Mouse (Mus musculus) left cerebral cortex, postnatal 25 days (tissue): Measurements from ENCODE around the gene Ctu1. TPM values are rescaled to one million over a fixed set of nuclear protein-coding genes. Genes with fewer than 3 reads are reported as not detected.
"Not testable (repeated sequence)": the region's sequence is repeated elsewhere in the genome, so short reads cannot be mapped to it uniquely, and the experiment has no call there.

ENCODE experiments used
- DNase-seq, 2 experiments: peaks; one replicate each; pipeline ENCODE4 v3.0.0; 2022; ENCODE audit warnings: low spot score in 2 of 2, mixed read lengths in 1 of 2
- intact Hi-C: fragments of 180-260 bp; cut with DNase I; formaldehyde crosslinking; loops from one replicate; pipeline ENCODE4 v1.15.1; 2025
- total RNA-seq, 2 experiments: library from RNA; stranded (reverse); gene quantifications; 2 replicates each; pipeline ENCODE4 v1.2.3; 2021

The Ctu1 gene
- 1 to 10 TPM; 7.5 to 8.7 TPM for total RNA-seq

DNA sequence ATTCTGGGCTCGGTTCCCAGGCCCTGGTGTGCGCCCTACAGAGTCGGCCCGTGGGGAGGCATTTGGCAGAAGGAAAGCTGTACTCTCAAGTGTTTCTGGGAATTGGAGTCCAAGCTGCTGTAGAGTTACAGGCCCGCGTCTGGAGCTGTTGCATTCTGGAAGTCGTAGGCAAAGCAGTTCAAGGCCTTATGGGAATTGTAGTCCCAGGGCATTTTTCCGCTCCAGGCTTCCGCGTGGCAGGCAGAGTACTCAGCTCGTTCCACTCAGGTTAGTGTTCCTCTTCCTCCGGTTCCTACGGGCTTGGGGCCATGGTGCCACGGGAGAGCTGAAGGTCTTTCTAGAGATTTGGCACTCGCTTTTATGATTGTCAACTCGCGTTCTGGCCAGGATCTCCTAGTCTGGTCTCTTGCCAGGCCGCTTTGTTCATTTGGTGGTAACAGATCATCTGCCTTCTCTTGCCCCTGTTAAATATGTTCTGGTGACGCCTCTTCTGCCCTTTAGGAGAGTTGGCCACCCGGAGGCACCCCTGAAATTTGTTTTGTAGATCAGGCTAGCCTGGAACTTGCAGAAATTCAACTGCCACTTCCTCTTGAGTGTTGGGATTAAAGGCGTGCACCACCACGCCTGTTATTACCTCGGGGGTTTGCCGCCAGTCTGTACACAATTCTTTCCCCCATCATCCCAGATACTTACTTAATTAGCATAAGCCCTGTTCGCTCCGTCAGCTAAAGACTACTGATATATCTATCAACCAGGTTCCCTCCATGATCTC lies at the start of gene Ctu1:
Ctu1 (plus strand) TSS at position 208 of the 772 bp plus-strand sequence.
- intact Hi-C loops = loop anchor here (1.0 to 10.0 kb wide), 4 partner anchors 65 to 573 kb away; partner anchors contain the start of genes 1700028J19Rik, 2410002F23Rik, Zfp715 and Zfp719
- DNase-seq = peak; percentile 92 to 98

DNA sequence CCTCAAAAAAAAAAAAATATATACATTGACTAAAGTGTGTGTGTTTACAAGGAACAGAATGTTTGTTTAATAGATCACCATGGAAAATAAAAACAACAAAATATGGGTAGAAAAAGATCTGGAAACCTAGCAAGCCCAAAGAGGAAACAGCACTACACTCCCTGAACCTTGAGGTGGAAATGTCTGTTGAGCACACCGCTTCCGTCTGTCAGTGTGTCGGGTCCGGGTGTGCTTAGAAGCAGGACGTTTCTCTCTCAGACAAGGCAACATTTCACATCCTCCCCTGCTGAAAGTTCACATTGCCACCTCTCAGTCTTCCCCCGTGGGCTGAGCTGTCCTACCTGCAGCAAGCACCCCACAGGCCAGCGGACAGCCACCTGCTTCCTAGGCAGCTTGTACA lies 48.9 kb upstream of the Ctu1 start:
- intact Hi-C loops = no loop called here
- DNase-seq = no peak

DNA sequence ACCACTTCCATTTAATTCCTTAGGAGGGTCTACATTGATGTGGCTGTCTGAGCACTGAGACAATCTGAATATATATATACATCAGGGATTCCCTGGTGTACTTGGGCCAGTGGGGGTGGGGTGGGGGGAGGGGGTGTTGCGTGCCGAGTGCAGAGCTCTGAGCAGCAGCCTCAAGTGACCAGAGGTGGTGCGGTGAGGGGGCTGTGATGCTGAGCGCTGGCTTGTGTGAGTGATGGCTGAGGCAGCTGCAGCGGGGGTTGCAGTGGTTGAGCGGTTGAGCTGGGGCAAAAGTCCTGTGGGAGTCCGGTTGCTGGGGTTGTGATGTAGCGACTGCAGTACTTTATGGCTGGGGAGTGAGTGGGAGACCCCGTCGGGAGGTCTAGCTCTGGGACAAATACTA lies 48.0 kb upstream of the Ctu1 start:
- intact Hi-C loops = no loop called here
- DNase-seq = no peak

DNA sequence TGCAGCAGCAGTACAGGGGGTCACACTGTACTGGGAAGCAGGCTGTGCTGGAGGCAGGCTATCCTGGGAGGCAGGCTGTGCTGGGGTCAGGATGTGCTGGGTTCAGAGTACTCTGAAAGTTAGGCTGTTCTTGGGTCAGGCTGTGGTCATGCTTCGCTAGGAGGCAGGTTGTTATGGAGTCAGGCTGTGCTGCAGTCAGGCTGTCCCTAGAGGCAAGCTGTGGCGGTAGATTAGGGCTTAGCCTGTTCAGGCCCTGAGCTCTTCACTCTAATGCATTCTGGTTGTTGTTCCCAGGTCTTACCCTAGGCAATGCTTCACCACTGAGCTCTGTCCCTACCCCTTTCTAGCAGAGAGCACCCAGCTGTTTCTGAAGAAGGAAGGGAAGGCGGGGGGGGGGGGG lies 46.8 kb upstream of the Ctu1 start:
- no peak for DNase-seq
- intact Hi-C loops = no loop called here

GRCm38 (mm10) chr7:43625794-43626422 lies 45.9 kb upstream of the Ctu1 start:
- DNase-seq = no peak
- intact Hi-C loops = no loop called here

DNA sequence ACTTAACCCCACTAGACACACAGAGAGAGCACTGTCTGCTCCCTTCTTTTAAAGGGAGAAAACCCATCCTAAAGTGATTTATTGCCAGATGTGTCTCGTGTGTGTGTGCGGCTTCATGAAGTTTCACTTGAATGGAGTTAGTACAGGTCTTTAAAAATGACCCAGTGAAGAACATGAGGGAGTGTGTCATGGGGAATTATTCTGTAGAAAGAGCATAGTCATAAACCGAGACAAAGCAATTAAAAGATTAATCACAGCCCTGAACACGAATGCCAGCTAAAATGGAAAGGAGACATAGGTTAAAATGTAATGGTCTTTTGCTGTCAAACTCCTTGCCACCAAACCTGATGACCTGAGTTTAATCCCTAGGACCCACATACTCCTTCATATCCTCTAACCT lies 37.9 kb upstream of the Ctu1 start:
- DNase-seq = no peak
- intact Hi-C loops = no loop called here

- intact Hi-C loops = no loop called here
- no peak for DNase-seq
Measured at GRCm38 (mm10) chr7:43634500-43634899, 37.3 kb upstream of the Ctu1 start, which contains the start of gene Ceacam18. Gene Ceacam18, plus strand, starts transcription at chr7:43634707.

GRCm38 (mm10) chr7:43636194-43636593 lies 35.6 kb upstream of the Ctu1 start:
- DNase-seq = no peak
- intact Hi-C loops = no loop called here

DNA sequence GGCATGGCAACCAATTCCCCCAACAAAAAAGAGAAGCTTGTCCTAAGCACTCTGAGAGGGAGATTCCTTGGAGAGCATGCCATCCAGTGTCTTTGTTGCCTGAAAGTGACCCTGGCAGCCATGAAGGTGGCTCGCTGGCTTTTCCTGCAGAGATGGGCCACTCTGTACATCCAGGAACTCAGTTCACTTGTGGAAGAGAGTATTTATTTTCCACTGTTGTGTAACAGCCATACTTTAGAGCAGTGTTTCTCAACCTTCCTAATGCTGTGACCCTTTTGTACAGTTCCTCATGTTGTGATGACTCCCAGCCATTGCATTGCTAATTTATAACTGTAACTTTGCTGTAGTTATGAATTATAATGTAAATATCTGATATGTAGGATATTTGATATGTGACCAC lies 34.7 kb upstream of the Ctu1 start:
- intact Hi-C loops = no loop called here
- DNase-seq = no peak

DNA sequence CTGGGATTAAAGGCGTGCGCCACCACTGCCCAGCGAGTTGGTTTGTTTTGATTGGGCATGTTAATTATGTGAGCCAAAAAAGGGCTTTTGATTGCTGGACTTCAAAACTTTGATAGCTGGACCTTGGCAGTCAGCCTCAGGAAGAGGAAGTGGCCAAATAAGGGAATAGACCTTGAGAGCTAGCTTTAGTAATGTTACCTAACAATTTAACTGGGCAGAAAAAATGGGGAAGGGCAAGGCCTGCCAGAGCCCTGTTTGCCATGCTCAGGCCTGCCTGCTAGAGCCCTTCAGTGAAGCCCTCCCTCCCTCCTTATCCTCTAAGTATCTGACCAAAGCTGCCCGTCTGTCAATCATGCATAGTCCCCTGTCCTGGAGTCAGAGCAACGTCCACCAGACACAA lies 29.2 kb upstream of the Ctu1 start:
- intact Hi-C loops = no loop called here
- DNase-seq = no peak

GRCm38 (mm10) chr7:43643046-43643652 lies 28.7 kb upstream of the Ctu1 start:
- intact Hi-C loops = no loop called here

DNA sequence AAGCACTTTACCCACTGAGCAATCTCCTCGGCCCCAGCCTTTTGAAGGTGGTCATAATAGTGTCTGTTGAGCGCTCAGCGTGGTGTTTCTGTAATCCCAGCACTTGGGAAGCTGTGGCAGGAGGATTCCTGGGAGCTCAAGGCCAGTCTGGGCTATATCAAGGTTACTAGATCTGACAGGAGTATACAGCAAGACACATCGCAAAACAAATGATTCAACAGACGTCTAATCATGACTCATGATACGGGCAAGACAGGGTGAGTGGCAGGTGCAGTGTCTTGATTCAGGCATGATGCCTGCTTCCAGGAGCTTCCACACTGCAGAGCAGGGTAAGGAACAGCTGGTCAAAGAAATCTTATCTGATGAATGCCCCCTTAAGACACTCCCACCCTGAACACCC lies 19.1 kb upstream of the Ctu1 start:
- DNase-seq = no peak
- intact Hi-C loops = no loop called here

More at GRCm38 (mm10) chr7:43643046-43643652, 28.7 kb upstream of the Ctu1 start:
- DNase-seq = no peak

- DNase-seq = no peak
- intact Hi-C loops = no loop called here
Measured at GRCm38 (mm10) chr7:43654519-43654918, 17.3 kb upstream of the Ctu1 start.

DNA sequence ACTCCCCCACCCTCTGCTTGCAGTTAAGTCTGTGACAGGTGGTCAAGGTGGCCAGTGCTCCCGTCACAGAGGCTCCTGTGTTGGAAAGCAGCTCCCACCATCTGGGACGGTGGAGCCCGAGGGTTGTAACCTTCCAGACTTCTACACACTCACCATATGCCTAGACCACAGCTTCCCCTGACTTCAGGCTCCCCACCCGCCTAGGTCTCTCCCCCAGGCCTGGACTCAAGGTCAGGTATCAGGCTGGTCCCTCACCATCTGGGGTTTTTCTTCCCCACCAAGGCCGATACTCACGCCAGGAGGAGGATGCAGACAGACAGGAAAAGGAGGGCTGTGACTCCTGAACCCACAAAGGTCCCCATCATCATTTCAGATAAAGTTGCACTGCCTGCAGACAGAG lies 15.6 kb upstream of the Ctu1 start:
- intact Hi-C loops = no loop called here
- no peak for DNase-seq

DNA sequence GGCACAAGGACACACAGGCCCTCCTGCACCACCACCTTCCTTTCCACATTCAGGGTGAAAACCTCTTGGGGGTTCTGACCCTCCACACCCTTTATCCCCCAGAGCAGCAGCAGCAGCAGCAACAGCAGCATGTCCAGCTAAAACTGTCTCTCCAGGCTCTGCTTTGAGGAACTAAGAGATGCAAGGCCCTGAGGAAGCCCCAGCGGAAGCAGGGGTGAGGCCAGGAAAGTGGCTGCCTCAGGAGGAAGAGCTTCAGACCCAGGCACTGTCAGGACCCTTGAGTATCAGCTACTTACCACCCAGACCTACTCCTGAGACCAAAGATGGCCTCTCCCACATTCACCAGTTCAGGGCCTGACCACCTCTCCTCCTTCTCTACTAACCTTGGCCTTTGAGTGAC lies 11.8 kb upstream of the Ctu1 start, which contains the start of gene Siglece:
Siglece (minus strand) TSS at position 160 of the 400 bp plus-strand sequence.
- intact Hi-C loops = no loop called here
- DNase-seq = no peak

- DNase-seq = no peak
- intact Hi-C loops = no loop called here
Measured at GRCm38 (mm10) chr7:43662804-43663203, 9.0 kb upstream of the Ctu1 start.

DNA sequence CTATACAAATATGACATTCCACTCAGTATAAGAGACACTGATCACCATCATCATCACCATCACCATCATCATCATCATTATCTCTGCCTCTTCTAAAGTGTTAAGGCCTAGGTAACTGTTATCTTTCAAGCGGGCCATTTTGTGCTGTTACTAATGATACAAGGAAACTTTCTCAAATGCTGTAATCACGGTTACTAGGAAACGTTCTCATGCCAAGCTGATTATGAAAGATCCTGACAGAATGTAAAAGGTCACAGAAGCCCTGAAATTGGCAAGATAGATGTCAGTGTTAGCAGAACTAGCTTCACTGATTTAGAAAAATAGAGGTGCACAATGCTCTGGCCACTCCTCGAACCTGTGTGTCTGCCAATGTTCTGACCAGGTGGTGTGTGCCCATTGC lies 4.6 kb upstream of the Ctu1 start:
- DNase-seq, intact Hi-C loops: not testable (repeated sequence)

DNA sequence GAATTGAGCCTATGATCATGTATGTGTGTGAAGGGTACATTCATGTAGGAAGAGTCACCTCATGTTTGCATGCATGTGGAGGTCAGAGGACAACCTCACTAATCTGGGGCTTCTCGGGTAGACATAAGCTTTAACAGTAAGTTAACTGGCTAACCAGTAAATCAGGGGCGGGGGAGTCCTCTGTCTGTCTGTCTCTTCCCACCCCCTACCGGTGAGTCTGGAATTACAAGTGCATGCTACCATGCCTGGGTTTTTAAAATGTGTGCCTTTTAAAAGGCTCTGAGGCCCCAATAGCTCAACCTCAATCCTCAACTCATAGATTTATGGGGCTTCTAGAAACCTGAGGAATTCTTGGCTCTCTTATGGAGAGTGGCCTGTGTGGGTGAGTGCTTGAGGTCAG lies 3.2 kb upstream of the Ctu1 start:
- intact Hi-C loops = no loop called here
- DNase-seq = no peak

DNA sequence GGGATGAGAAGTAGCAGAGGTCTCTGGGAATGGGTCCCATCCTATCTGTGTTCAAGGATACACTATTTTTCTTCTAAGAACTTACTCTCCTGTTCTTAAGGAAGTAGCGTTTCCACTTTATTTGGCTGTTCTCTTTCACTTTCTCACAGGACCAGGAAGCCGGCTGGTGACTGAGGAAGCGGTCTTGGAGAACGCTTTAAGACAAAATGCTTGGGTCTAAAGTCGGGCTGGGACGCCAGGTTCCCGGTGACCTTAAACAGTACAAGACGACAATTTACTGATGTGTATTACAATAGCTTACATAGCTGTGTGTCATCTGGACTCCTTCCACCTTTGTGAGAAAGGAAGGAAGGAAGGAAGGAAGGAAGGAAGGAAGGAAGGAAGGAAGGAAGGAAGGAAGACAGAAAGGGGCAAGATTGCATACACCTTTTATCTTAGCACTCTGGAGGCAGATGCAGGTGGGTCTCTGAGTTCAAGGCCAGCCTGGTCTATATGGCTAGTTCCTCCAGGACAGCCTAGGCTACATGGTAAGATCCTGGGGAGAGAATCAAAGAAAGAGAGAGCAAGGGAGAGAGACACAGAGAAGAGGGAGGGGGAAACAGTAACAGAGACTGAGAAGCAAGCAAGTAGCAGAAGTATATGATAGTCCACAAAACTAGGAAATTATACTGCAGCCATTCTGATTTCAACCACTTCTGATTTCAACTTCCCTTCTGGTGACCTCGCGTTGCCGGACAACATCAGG lies 580 bp upstream of the Ctu1 start:
- intact Hi-C loops = loop anchor here (1.0 to 10.0 kb wide), 4 partner anchors 64 to 574 kb away; partner anchors contain the start of genes 1700028J19Rik, 2410002F23Rik, Zfp715 and Zfp719
- DNase-seq = no peak
